Mouse (Mus musculus) testis, adult 2 months (tissue): ENCODE data around the gene Crkl. TPM values are rescaled to one million over a fixed set of nuclear protein-coding genes. Genes with fewer than 3 reads are reported as not detected.
"Not testable (repeated sequence)": the region's sequence is repeated elsewhere in the genome, so short reads cannot be mapped to it uniquely, and the experiment has no call there.

Source experiments
- H3K27ac ChIP-seq: fragments of 200-500 bp; 2 replicates; pipeline ENCODE4 v1.5.1; 2012; ENCODE audit warnings: low read depth, low read length; ENCODE audit not compliant: control insufficient read depth, insufficient read depth
- H3K27me3 ChIP-seq: fragments of 200-500 bp; 2 replicates; pipeline ENCODE4 v1.6.1; 2012; ENCODE audit warnings: mild to moderate bottlenecking, low read length, moderate library complexity; ENCODE audit not compliant: control insufficient read depth, insufficient read depth
- H3K36me3 ChIP-seq: fragments of 200-500 bp; 2 replicates; pipeline ENCODE4 v1.6.1; 2012; ENCODE audit warnings: mild to moderate bottlenecking, low read length; ENCODE audit not compliant: control insufficient read depth, insufficient read depth
- H3K4me1 ChIP-seq: fragments of 200-500 bp; 2 replicates; pipeline ENCODE4 v1.6.1; 2012; ENCODE audit warnings: low read length; ENCODE audit not compliant: control insufficient read depth, insufficient read depth
- H3K4me3 ChIP-seq: fragments of 200-500 bp; 2 replicates; pipeline ENCODE4 v1.5.1; 2012; ENCODE audit warnings: low read depth, mild to moderate bottlenecking, low read length, moderate library complexity, mixed read lengths; ENCODE audit not compliant: control insufficient read depth
- CTCF ChIP-seq: fragments of 200-500 bp; IDR thresholded peaks from 2 replicates; pipeline ENCODE4 v1.5.1; 2012; ENCODE audit warnings: low read depth, mild to moderate bottlenecking, inconsistent platforms, low read length, moderate library complexity; ENCODE audit not compliant: control insufficient read depth, insufficient read depth, insufficient replicate concordance
- POLR2A ChIP-seq: fragments of 200-500 bp; IDR thresholded peaks from 2 replicates; pipeline ENCODE4 v1.6.1; 2012; ENCODE audit warnings: low read depth, mild to moderate bottlenecking, inconsistent platforms, low read length, moderate library complexity; ENCODE audit not compliant: control insufficient read depth
- polyA plus RNA-seq: library from polyadenylated mRNA; depleted of rRNA; stranded (reverse); fragments of >200 nt; gene quantifications from 2 replicates; pipeline ENCODE4 v1.2.3, GENCODE M21; 2012

Gene Crkl
- polyA plus RNA-seq, 1 experiment, result 15.5 TPM

GRCm38 (mm10) chr16:17502681-17503080 lies 50.9 kb downstream of the Crkl start:
- no peaks in the 10 kb centered on the region for H3K4me1 ChIP-seq
- no peaks in the 10 kb centered on the region for H3K36me3 ChIP-seq
- no peaks in the 10 kb centered on the region for H3K27me3 ChIP-seq
- no peak overlapping the region for H3K27ac ChIP-seq
- H3K4me3 ChIP-seq, result no peak overlapping the region
- no peak for TF ChIP-seq POLR2A
- no peak for TF ChIP-seq CTCF

DNA sequence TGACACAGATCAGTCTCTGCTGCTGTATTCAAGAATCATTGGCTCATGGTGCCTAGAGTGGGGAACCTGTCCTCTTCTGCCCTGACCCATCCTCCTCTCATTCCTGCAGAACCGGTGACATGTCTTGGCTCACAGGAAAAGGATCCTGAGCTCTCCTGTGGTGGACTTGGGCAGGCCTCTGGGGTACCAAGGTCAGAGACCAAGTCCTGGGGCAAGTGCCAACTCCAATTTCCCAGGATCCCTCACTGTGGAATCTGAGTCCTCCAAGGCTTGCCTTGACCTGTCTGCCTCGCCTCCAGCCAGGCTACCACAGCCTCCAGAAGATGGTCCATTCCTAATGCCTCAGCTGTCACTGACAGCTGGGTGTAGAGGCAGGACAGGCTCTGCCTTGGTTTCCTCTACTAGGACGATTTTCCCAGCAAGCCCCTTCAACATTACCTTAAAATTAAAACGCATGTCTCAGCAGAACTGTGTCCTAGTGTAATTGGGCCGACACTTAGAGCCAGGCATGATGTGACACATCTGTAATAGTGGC lies 55.3 kb downstream of the Crkl start:
- no peak for TF ChIP-seq POLR2A
- TF ChIP-seq CTCF, result no peak
- H3K27ac ChIP-seq, result no peak overlapping the region
- H3K4me3 ChIP-seq, result no peak overlapping the region
- no peaks in the 10 kb centered on the region for H3K36me3 ChIP-seq
- H3K4me1 ChIP-seq, result peaks cover 5% of the 10 kb centered on the region
- no peaks in the 10 kb centered on the region for H3K27me3 ChIP-seq

DNA sequence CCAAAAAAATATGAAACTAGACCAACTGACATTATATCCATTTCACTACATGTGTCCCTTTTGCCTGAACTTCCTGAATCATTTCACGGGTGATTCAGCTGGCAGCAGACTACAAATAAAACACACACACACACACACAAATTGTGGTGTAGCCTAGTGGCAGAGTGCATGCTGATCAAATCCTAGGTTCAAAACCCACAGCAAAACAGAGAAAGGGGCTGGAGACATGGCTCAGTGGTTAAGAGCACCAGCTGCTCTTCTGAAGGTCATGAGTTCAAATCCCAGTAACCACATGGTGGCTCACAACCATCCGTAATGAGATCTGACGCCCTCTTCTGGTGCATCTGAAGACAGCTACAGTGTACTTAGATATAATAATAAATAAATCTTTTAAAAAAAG lies 56.2 kb downstream of the Crkl start:
- not testable (repeated sequence) for H3K27me3 ChIP-seq, H3K27ac ChIP-seq, H3K36me3 ChIP-seq, H3K4me1 ChIP-seq
- H3K4me3 ChIP-seq, result peak overlapping the region; percentile 87; the same call in 1 of the 2 replicates

DNA sequence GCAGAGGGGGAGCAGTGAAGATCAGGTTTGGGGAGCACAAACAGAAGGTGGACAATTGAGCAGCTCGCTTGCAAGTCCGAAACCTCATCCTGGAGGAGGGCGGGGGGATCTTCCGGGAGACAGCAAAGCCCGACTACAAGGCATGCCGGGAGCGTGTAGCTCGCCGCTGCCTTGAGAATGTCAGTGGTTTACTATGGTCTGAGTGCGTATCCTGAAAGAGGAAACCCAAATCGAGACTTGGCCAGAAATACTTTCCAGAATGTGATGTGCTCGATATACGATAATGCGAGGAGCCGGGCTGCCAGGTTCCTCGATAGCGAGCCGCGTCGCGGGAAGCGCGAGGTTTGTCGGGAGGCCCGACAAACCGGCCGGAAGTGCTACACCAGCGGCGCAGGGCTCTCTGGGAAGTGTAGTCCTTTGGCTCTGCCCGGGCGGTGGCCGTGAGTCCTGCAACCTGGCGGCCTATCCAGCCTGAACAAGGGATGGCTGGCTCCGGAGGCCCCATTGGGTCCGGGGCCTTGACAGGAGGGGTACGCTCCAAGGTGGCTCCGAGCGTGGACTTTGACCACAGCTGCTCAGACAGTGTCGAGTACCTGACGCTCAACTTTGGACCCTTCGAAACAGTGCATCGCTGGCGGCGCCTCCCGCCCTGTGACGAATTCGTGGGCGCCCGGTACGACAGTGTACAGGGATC lies 56.9 kb downstream of the Crkl start, which contains the start of gene Lztr1:
Gene Lztr1 (plus strand): TSS at position 143 of the 694 bp plus-strand sequence.
- Histone ChIP-seq H3K27ac (peak within 1 kb of the TSS; percentile 95), H3K36me3 (no peaks in the 10 kb centered on the region)

DNA sequence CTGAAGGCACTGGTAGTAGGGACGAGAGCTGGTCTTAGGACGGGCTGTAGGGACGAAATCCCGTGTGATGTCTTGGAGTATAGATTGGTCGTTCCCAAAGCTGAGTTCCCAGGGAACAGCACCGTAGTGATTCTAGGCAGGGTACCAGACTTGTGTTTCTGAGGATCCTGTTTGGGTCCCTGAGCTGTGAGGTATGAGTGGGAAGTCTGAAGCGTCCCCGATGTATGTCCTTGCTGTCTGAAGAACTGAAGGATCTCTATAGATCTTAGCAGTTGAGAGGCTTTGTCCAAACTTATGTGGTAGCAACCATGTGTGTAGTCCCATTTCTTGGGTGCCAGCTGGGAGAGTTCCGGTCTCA lies 57.4 kb downstream of the Crkl start:
- H3K27ac ChIP-seq, result peak overlapping the region; percentile 46; the same call in 1 of the 2 replicates
- no peak for TF ChIP-seq POLR2A
- no peak for TF ChIP-seq CTCF

More for the DNA sequence above, 56.9 kb downstream of the Crkl start, which contains the start of gene Lztr1:
- H3K4me1 ChIP-seq, result peaks cover 5% of the 10 kb centered on the region
- H3K4me3 ChIP-seq, result peak within 1 kb of the TSS; percentile 87
- TF ChIP-seq CTCF (no peak), POLR2A (peak; percentile 44; the same call in 1 of the 2 replicates)
- no peaks in the 10 kb centered on the region for H3K27me3 ChIP-seq

GRCm38 (mm10) chr16:17510143-17510542 lies 58.4 kb downstream of the Crkl start:
- Histone ChIP-seq H3K4me3 (no peak overlapping the region), H3K27ac (no peak overlapping the region), H3K4me1 (peaks cover 5% of the 10 kb centered on the region), H3K27me3 (no peaks in the 10 kb centered on the region), H3K36me3 (no peaks in the 10 kb centered on the region)
- TF ChIP-seq POLR2A, result no peak
- TF ChIP-seq CTCF, result no peak

More for the DNA sequence above, 57.4 kb downstream of the Crkl start:
- Histone ChIP-seq H3K27me3 (no peaks in the 10 kb centered on the region), H3K4me1 (peaks cover 5% of the 10 kb centered on the region), H3K36me3 (no peaks in the 10 kb centered on the region), H3K4me3 (peak overlapping the region; percentile 87)

GRCm38 (mm10) chr16:17510686-17511085 lies 58.9 kb downstream of the Crkl start:
- TF ChIP-seq CTCF (no peak), POLR2A (no peak)
- Histone ChIP-seq H3K27me3 (no peaks in the 10 kb centered on the region), H3K27ac (no peak overlapping the region), H3K4me1 (peaks cover 5% of the 10 kb centered on the region), H3K4me3 (no peak overlapping the region), H3K36me3 (no peaks in the 10 kb centered on the region)
